ENCODE assay signal across 24 mouse cellular contexts in genomic region chr10:9846408-9846807, GRCm38 (mm10). TPM values are rescaled to one million over a fixed set of nuclear protein-coding genes. Genes with fewer than 3 reads are reported as not detected.
DNase-seq lines count a peak whose midpoint lies in the region; ATAC-seq and TF ChIP-seq lines count a peak whose summit lies in the region.
"Had no signal": no experiment of that assay in that cellular context is flagged by ENCODE, and none has a peak within 500 bp of the region (broad histone marks: within the 10 kb centered on the region; RNA-seq: fewer than 3 reads in every experiment).

No protein-coding gene starts in this region.

- TF ChIP-seq CTCF in forebrain, postnatal 0 days (IDR thresholded peaks at IDR 0.05; ENCODE audit: low read depth), result no peak
- TF ChIP-seq CTCF in layer of hippocampus, adult 2 months (conservative IDR thresholded peaks at IDR 0.05), result no peak

- ATAC-seq in forebrain, embryonic 13.5 days, result 0 out of 2 replicates have a peak, but pooled peaks have one; percentile 24
- no peak for ATAC-seq in forebrain, postnatal 0 days
- peak; percentile 11; the same call in 1 of the 2 replicates for ATAC-seq in embryonic facial prominence, embryonic 15.5 days (ENCODE audit: insufficient number of reproducible peaks, low FRiP score, low TSS enrichment, low read depth)
- ATAC-seq in inflammation-experienced regulatory T-cells, adult 6 months, result no peak
- ATAC-seq: CD4-positive, CD25-positive, alpha-beta regulatory T cell, adult 4 months; Patski had no signal

- no peak overlapping the region for H3K27ac ChIP-seq in forebrain, embryonic 13.5 days
- H3K27ac ChIP-seq in forebrain, postnatal 0 days (ENCODE audit: low read depth, low read length), result no peak overlapping the region
- peak overlapping the region; percentile 15; the same call in 1 of the 2 replicates for H3K27ac ChIP-seq in layer of hippocampus, adult 2 months
- H3K27ac ChIP-seq in embryonic facial prominence, embryonic 15.5 days (replicated peaks), result no peak overlapping the region
- H3K27ac ChIP-seq: embryonic facial prominence, embryonic 13.5 days; hindbrain, embryonic 10.5 days; kidney, postnatal 0 days; limb, embryonic 15.5 days; liver, embryonic 14.5 days; midbrain, embryonic 12.5 days; stomach, postnatal 0 days had no signal

- 95% methylated on average over 4 of the region's 4 CpGs for WGBS in forebrain, embryonic 13.5 days
- over 99% methylated on average over 4 of the region's 4 CpGs for WGBS in forebrain, postnatal 0 days
- WGBS in embryonic facial prominence, embryonic 15.5 days, result 94% methylated on average over 4 of the region's 4 CpGs

- no peak overlapping the region for H3K9ac ChIP-seq in forebrain, embryonic 13.5 days
- no peak overlapping the region for H3K9ac ChIP-seq in forebrain, postnatal 0 days
- no peak overlapping the region for H3K9ac ChIP-seq in embryonic facial prominence, embryonic 15.5 days
- H3K9ac ChIP-seq: embryonic facial prominence, embryonic 13.5 days; heart, embryonic 12.5 days; limb, embryonic 15.5 days; liver, embryonic 14.5 days; midbrain, embryonic 12.5 days had no signal

- DNase-seq in forebrain, postnatal 0 days, result no peak
- DNase-seq in layer of hippocampus, adult 2 months (ENCODE audit: low spot score in 2 of 2), result no peak
- DNase-seq in layer of hippocampus, postnatal 14 days (ENCODE audit: low spot score in 2 of 2), result no peak
- DNase-seq in lung, postnatal 36 days, result peak; percentile 48
- DNase-seq: adrenal gland, postnatal 36 days; cerebellum, adult 9-11 months; gastrocnemius, postnatal 10 days; heart, postnatal 10 days; kidney, adult 2 months; left cerebral cortex, postnatal 4 days; right cerebral cortex, postnatal 14 days had no signal

- no peaks in the 10 kb centered on the region for H3K27me3 ChIP-seq in forebrain, embryonic 13.5 days
- no peaks in the 10 kb centered on the region for H3K27me3 ChIP-seq in forebrain, postnatal 0 days (ENCODE audit: insufficient read depth, low read length)
- no peaks in the 10 kb centered on the region for H3K27me3 ChIP-seq in embryonic facial prominence, embryonic 15.5 days
- H3K27me3 ChIP-seq: embryonic facial prominence, embryonic 13.5 days; heart, embryonic 12.5 days; limb, embryonic 15.5 days; midbrain, embryonic 12.5 days; Patski had no signal

- no peak overlapping the region for H3K4me2 ChIP-seq in forebrain, embryonic 13.5 days
- H3K4me2 ChIP-seq in forebrain, postnatal 0 days (ENCODE audit: low read depth), result no peak overlapping the region
- no peak overlapping the region for H3K4me2 ChIP-seq in embryonic facial prominence, embryonic 15.5 days (replicated peaks)
- H3K4me2 ChIP-seq: embryonic facial prominence, embryonic 13.5 days; heart, embryonic 12.5 days; limb, embryonic 15.5 days; midbrain, embryonic 12.5 days had no signal

- H3K9me3 ChIP-seq in forebrain, embryonic 13.5 days (replicated peaks), result no peaks in the 10 kb centered on the region
- H3K9me3 ChIP-seq in forebrain, postnatal 0 days (ENCODE audit: low read length), result no peaks in the 10 kb centered on the region
- H3K9me3 ChIP-seq in embryonic facial prominence, embryonic 15.5 days (replicated peaks), result no peaks in the 10 kb centered on the region
- H3K9me3 ChIP-seq: embryonic facial prominence, embryonic 13.5 days; limb, embryonic 15.5 days; midbrain, embryonic 12.5 days had no signal

- no peaks in the 10 kb centered on the region for H3K4me1 ChIP-seq in forebrain, embryonic 13.5 days
- no peaks in the 10 kb centered on the region for H3K4me1 ChIP-seq in forebrain, postnatal 0 days (ENCODE audit: insufficient read depth)
- no peaks in the 10 kb centered on the region for H3K4me1 ChIP-seq in embryonic facial prominence, embryonic 15.5 days
- H3K4me1 ChIP-seq: embryonic facial prominence, embryonic 13.5 days; heart, embryonic 12.5 days; hindbrain, embryonic 10.5 days; limb, embryonic 15.5 days; midbrain, embryonic 12.5 days had no signal

- H3K4me3 ChIP-seq in forebrain, embryonic 13.5 days, result no peak overlapping the region
- no peak overlapping the region for H3K4me3 ChIP-seq in forebrain, postnatal 0 days (ENCODE audit: low read depth, low read length)
- H3K4me3 ChIP-seq in layer of hippocampus, adult 2 months, result no peak overlapping the region
- no peak overlapping the region for H3K4me3 ChIP-seq in embryonic facial prominence, embryonic 15.5 days (replicated peaks)
- H3K4me3 ChIP-seq: embryonic facial prominence, embryonic 13.5 days; heart, embryonic 12.5 days; hindbrain, embryonic 10.5 days; limb, embryonic 15.5 days; midbrain, embryonic 12.5 days had no signal

- peaks cover 10% of the 10 kb centered on the region for H3K36me3 ChIP-seq in forebrain, embryonic 13.5 days (ENCODE audit: poor library complexity, severe bottlenecking)
- no peaks in the 10 kb centered on the region for H3K36me3 ChIP-seq in forebrain, postnatal 0 days (ENCODE audit: insufficient read depth)
- peaks cover 5% of the 10 kb centered on the region; the same call in 1 of the 2 replicates for H3K36me3 ChIP-seq in embryonic facial prominence, embryonic 15.5 days

RNA-seq across cellular contexts. Expression of gene Stxbp5, which starts 54.5 kb away (rescaled TPM):
- 5.8 and 6.0 TPM in 2 replicates for polyA plus RNA-seq in forebrain, embryonic 13.5 days (2015; fragmentation: Nextera tagmentation; extraction: Ambion mirVana)
- 38.2 and 46.0 TPM in 2 replicates for total RNA-seq in forebrain, postnatal 0 days (2014; rRNA removed)
- 4.4 and 6.3 TPM in 2 replicates for polyA plus RNA-seq in forebrain, postnatal 0 days (2015; fragmentation: Nextera tagmentation; extraction: Ambion mirVana)
- total RNA-seq in layer of hippocampus, adult 2 months (2021), result 100 to 1,000 TPM; 117 to 122 TPM
- total RNA-seq in layer of hippocampus, postnatal 14 days (2021), result 100 to 1,000 TPM in 1 of 2 experiments, 10 to 100 TPM in 1; 99.8 to 104 TPM
- polyA plus RNA-seq in embryonic facial prominence, embryonic 15.5 days (2015; fragmentation: Nextera tagmentation; extraction: Ambion mirVana), result 6.2 and 6.5 TPM in 2 replicates
- 10 to 100 TPM in 2 of 3 experiments, 1 to 10 TPM in 1; 7.7 to 13.2 (median 13.0) TPM for polyA plus RNA-seq in inflammation-experienced regulatory T-cells, adult 6 months (2017; shearing (Covaris generic))

Comparison
In these comparisons a context has a peak if more than half of its experiments do, and no peak if none do; other contexts are left out.
1. ATAC-seq: peak in forebrain, embryonic 13.5 days (single experiment) and embryonic facial prominence, embryonic 15.5 days (single experiment); none in forebrain, postnatal 0 days (single experiment) and inflammation-experienced regulatory T-cells, adult 6 months (single experiment).